Mouse (Mus musculus): ENCODE data around the gene Cemip.

Cemip gene

GRCm38 (mm10) chr7:83965181-83965580, 121.1 kb downstream of the Cemip start:
- no peak for DNase-seq (ENCODE audit: low spot score)

DNA sequence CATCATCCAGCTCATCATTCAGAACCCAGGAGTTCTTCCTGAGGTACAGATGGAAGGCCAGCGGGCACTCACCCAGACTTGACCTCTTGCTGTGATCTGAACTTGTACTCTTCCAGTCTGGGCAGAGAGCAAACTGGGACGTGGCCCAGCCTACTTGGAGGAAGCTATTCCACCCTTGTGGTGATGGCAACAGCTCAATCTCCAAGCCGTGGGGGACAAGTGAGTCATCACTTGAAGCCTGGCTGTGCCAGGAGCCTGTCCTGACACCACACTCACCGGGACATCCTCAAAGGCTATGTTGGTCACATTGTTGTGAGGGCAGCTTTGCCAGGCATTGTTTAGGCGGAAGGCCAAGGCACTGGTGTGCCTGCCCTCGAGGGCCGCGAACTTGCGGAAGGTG, 133.8 kb downstream of the Cemip start:
- no peak for DNase-seq (ENCODE audit: low spot score)

- no peak for DNase-seq (ENCODE audit: low spot score)
Measured at GRCm38 (mm10) chr7:83951327-83951726, 135.0 kb downstream of the Cemip start.

GRCm38 (mm10) chr7:83949662-83950061, 136.6 kb downstream of the Cemip start:
- DNase-seq (ENCODE audit: low spot score), result no peak

- DNase-seq (ENCODE audit: low spot score), result no peak
Measured at GRCm38 (mm10) chr7:83948743-83949142, 137.6 kb downstream of the Cemip start.

GRCm38 (mm10) chr7:83941701-83942101, 144.6 kb downstream of the Cemip start:
- DNase-seq (ENCODE audit: low spot score), result no peak

DNA sequence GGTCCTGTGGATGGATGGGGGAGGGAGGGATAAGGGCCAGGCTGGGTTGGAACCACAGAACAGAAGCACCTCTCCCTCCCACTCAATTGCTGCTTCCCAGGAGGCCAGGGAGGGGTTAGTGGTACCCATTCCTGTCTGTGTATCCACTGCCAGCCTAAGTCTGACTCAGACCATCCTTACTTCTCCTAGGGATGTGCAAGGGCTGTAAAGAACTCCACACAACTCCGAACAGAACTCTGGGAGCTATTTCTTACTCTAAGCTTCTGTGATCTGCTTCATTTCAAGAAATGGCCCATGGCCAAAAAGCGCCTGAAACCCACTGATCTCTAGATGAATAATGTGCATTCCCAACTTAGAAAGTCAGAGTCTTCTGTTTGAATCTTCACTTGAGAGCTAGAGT, 146.2 kb downstream of the Cemip start:
- no peak for DNase-seq (ENCODE audit: low spot score)

GRCm38 (mm10) chr7:83939017-83939721, 147.1 kb downstream of the Cemip start:
- no peak for DNase-seq (ENCODE audit: low spot score)

GRCm38 (mm10) chr7:83921637-83922036, 164.7 kb downstream of the Cemip start:
- no peak for DNase-seq (ENCODE audit: low spot score)

GRCm38 (mm10) chr7:83920241-83920640, 166.1 kb downstream of the Cemip start:
- DNase-seq (ENCODE audit: low spot score), result no peak

GRCm38 (mm10) chr7:83914566-83914965, 171.7 kb downstream of the Cemip start:
- DNase-seq (ENCODE audit: low spot score), result peak; percentile 73

DNA sequence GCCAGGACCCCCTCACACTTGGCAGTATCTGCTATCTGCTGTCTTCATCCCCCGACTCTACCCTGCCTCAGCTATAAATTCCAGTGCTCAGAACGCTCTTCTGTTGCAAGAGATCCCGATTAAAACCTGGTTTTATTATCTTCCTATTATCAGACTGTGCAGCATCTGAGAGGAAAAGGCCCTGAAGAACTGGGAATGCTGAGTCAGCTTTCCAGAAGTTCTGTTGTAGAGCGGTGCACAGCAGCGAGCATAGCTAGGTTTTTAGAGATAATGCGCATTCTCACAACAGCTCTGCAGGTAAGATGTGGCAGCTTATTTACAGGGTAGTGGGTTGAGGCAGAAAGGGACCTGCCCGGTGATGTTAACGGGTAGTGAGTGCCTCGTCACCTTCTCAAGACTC, 172.3 kb downstream of the Cemip start:
- DNase-seq (ENCODE audit: low spot score), result no peak

DNA sequence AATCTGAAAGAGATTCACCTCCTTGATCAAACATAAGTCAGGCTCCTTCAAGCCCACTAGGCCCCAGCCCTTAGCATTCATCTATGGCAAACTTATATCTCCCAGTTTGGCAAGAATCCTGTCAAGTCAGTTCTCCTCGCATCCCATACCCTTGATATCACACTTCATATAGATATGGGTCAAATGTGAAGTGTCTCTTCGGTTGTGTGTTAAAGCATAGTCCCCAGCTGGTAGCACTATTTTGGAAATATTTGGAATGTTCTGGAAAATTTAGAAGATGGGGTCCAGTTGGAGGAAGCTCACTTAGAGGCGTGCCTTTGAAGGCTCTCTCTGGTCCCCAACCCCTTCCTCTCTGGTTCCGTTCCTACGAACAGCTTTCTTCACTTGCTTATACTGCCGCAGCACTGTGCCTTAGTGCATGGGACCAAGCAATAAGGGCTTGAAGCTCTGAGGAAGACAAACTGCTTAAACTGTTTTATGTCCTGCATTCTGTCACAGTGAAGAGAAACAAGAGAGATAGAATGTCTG, 172.8 kb downstream of the Cemip start:
- no peak for DNase-seq (ENCODE audit: low spot score)

GRCm38 (mm10) chr7:83911909-83912308, 174.4 kb downstream of the Cemip start:
- no peak for DNase-seq (ENCODE audit: low spot score)

- DNase-seq (ENCODE audit: low spot score), result no peak
Measured at GRCm38 (mm10) chr7:83904831-83905230, 181.5 kb downstream of the Cemip start.

DNA sequence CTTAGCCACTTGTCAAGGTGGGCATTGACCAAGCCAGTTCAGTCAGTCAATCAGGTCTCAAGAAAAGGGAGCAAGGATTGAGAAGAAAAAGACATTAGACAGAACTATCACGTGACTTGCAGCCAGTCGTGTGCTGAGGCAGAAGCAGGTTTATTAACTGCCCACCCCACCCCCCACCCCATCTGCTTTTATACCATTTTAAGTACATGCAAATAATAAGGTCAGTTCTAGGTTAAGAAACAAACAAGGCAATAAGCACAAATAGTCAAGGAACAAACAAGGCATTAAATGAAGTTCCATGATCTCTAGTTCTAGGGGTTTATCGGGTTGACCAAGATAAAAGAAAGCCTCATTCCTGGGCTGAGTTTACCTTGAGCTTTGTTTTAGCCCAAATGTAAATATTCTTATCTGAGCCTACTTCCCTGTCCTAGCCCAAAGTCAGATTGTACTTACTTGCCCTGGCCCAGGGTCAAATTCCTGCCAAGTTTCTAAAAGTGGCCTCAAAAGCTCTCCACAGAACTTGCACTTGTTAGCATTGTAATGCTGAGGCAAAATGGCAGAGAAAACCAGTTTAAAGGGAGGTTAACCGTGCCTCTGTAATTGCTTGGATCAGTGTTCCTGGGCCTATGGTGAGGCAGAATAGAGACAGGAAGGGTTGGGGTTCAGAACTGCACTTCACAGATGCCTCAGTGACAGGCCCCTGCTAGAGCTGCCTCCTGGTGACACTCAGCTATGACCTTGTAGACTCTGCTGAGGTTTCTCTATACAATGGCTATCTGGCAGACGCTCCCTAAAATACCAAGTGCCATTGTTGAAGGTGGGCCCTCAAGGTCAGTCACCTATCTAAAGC, 183.8 kb downstream of the Cemip start:
- no peak for DNase-seq (ENCODE audit: low spot score)

- DNase-seq (ENCODE audit: low spot score), result no peak
Measured at GRCm38 (mm10) chr7:83901425-83901824, 184.9 kb downstream of the Cemip start.

DNA sequence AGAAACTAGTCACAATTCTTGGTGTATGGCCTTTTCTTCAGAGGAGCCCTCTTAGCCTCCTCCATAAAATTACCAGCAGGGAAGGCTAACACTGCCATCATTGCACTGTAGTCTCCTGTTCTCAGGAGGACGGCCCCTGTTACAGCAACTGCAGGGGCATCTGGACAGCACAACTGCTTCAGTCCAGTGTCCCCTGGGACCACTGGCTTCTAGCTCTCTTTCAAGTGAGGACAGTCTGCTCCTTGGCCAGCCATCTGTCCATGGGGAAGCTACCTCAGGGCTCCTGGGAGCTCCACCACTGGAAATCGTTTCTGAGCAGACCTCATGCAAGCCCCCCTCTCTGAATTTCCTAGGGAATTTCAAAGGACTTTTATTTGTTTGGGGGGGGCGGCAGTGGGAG, 185.8 kb downstream of the Cemip start:
- DNase-seq (ENCODE audit: low spot score), result no peak

GRCm38 (mm10) chr7:83898267-83898666, 188.0 kb downstream of the Cemip start:
- DNase-seq (ENCODE audit: low spot score), result no peak

DNA sequence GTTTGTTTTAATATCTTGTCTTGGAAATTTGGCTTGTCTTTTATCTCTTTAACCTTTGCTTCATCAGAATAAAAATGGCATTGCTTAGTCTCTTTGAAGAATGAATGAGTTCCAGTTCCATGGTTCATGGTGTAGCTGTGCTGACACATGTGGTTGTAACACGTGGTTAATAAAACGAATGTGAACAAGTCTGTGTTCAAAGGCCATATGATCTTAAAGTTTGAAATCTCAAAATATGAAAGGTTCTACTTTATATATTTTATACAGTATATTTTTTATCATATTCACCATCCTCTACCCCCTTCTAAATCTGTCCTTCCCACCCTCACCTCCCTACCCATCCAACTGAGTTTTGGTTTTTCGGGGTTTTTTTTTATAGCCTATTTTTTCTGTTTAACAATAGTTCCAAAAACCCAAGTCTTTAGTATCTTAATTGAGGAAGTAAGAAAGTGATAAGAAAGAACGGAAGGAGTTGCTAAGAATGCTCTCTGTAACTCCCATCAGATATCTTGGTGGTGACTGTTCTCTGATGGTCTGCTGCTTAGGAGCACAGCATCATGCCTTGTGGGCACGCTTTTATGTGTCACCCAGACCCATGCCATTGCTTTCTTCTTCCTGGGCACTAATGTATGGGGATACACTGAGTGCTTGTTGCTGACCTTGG, 190.1 kb downstream of the Cemip start:
- DNase-seq (ENCODE audit: low spot score), result no peak

DNA sequence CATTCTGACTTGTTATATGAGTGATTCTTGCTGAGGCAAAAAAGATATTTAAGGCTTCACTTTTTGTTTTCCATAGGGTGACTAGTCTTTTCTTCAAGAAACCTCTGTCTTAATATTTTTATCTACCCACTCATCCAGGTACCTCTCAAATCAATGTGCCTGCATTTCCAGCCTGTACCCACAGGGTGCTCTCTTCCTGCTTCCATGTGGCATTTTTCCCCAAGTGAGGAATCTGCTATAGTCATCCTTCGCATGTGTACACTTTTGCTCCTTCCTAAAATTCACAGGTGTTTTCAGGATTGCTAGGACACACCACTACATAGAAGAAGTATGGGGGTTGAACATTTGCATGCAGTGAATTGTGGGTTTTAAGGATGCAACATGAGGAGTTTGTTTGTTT, 192.0 kb downstream of the Cemip start:
- no peak for DNase-seq (ENCODE audit: low spot score)

- DNase-seq (ENCODE audit: low spot score), result no peak
Measured at GRCm38 (mm10) chr7:83892333-83892669, 194.0 kb downstream of the Cemip start.
